Mouse (Mus musculus) kidney, adult 10 weeks (tissue): Measurements from ENCODE around the gene Znhit2. TPM values are rescaled to one million over a fixed set of nuclear protein-coding genes. Genes with fewer than 3 reads are reported as not detected.

Source experiments
- polyA plus RNA-seq: library from polyadenylated mRNA; stranded (reverse); fragments of 350-450 nt; fragmentation: Illumina TruSeq; extraction: RNeasy Lipid Tissue Mini Kit (QIAGEN cat#74804); gene quantifications from one replicate; pipeline ENCODE4 v1.2.3, GENCODE M21; 2014; ENCODE audit warnings: low read depth, low replicate concordance

The Znhit2 gene
- not detected for polyA plus RNA-seq

DNA sequence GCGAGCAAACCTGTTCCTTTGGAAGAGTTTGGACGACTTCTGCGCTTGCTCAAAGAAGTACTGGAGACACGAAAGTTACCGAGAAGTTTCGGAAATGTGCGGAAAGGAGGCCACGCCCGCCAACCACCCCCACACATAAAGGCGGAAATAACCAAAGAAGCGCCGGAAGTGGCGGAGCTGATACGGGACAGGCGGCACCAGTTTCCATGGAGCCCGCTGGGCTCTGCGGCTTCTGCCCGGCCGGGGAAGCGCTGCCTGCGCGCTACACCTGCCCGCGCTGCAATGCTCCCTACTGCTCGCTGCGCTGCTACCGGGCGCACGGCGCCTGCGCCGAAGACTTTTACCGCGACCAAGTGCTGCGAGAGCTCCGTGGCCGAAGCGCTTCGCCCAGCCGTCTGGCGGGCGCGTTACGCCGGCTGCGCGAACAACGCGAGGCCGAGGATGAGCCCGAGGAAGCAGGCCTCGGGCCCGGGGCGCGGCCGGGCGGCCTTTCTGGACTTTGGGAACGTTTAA lies at the start of gene Znhit2:
Gene Znhit2 (plus strand): TSS at position 172 of the 513 bp plus-strand sequence.

DNA sequence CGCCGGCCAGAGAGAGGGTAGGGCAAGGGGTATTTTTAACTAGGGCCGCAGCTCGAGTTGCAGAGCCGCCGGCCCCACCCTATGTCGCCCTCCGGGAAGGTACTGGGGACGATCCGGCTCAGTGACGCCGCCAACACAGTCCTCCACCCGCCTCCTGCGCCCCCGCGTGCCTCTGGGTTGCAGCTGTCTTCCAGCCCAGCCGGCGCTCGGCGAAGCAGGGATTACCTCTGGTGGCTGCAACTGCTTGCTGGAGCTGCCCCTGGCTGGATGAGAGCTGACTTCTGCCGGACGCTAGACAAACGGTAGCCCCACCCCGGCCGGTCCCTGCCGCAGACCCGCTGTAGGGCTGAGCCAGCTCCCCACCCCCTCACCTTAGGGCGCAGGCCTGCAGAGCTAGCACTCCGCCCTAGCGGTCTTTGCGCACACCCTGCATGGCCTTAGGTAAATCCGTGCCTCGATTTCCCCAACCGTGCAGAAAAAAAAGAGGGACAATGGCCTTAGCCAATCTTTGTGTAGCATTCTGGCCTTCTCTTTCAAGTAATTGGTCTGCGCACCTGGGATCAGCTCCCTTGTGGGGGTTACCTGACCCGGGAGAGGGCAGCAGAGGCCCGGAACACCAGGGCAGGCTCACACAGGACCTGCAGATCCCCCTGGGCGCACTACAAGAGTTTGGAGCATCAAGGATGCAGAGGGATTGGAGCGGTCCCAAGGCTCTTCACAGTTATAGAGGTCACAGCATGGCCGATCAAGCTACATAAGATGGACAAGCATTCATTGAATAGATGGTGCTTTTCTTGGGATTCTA lies 45.3 kb upstream of the Znhit2 start, which contains the start of gene Capn1:
Gene Capn1 (minus strand): TSS at position 387 of the 805 bp plus-strand sequence.

DNA sequence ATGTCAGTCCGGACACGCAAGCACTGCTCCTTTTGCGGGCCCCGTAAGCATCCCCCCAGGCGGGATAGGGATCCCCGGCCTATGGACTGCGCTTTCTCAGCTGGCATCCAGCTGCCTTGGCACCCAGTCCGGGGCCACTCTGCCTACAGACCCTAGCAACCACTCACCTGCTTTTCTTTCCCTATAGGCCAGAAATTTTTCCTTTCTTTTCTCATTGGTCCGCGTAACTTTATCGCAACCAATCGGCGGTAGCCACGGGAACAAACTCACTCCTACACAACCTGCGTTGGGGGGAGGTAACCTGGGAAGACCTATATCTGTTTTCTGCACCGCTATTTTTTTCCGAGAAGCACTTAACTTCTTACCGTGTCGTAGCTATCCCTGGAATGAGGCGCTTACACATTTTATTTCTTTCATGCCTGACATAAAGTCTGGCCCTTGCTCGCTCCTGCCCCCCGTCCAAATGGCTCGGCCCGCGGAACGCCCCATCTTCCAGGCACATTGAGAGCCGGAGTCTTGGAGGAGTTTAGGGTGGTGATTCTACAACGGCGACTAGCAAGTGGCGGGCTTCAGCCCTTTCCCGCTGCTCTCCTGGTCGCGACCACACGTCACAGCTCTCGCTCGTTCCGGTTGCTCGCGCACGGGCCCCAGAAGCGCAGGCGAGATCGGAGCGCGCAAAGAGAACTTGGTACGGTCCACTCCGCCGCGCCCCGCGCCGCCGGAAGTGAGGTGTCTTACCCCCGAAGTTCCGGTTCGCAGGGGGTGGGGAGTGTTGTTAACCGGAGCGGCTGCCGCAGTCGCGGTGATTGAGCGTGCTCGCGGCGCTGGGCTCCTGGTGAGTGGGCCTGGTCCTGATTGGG lies 14.5 kb upstream of the Znhit2 start, which contains the start of gene Syvn1:
Gene Syvn1 (plus strand): TSS at position 283 of the 860 bp plus-strand sequence.

DNA sequence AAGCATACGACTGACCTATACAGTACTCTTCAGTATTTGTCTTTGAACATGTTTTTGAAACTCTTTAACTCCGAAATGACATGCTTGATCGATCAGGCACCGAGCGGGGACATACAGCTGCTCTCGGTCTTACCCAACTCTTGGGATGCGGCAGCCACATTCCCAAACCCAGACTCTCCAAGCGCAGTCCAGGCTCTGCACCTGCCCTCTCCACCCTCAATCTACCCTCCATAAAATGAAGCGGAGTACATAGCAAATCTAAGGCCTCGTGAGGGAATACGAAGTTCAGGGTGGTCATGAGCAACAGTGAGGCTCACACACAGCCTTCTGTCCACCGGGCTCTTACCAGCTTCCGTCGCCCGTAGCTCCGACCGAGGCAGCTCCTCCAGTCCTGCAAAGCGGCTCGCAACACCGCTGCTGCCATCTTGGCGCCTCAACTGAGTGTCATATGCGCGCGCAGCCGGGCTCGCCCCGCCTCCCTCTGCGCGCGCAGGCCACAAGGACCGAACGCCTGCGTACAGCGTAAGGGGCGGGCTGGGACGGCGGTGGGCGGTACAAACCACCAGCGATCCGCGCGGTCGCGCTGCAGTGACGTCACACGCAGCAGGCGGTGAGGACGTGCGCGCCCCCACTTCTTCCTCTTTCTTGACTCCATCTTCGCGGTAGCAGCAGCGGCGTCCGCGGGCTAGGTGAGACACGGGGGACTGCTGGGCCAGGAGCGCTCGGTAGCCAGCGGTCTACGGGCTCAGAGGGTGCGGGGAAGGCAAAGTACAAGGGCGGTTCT lies 3.5 kb upstream of the Znhit2 start, which contains the start of the genes Mrpl49 and Fau:
Gene Mrpl49 (minus strand): TSS at position 473 of the 784 bp plus-strand sequence.
Gene Fau (plus strand): TSS at position 532 of the 784 bp plus-strand sequence.

DNA sequence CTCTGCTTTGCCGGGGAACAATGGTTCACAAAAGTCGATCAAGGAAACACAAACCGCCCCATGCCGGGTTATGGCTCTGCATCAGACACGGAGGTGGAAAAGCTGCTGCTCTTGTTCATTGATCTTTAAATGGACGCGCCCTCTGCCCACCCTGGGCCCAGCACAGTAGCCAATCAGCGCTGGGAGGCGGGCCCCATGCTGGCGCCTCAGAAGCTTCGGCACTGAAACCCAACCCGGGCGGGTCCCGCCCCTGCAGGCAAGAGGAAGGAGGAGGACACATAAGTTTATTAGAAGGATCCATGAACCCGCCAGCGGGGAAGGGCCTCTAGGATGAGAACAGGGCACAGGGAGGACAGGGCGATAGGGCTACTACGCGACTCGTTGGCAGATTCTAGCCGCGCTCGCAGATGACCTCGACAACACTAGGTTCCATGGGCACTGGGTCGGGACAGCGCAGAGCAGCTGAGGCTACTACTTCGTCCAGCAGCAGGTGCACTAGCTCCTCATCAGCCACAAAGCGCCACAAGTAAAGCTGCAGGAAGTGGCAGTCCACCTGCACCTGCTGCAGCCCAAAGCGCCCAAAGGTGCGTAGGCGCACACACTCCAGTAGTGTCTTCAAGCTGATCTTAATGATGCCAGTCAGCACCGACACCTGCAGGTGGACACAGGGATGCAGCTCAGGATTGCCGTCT lies 6.9 kb downstream of the Znhit2 start, which contains the start of gene Tm7sf2:
Gene Tm7sf2 (minus strand): TSS at position 650 of the 692 bp plus-strand sequence.

DNA sequence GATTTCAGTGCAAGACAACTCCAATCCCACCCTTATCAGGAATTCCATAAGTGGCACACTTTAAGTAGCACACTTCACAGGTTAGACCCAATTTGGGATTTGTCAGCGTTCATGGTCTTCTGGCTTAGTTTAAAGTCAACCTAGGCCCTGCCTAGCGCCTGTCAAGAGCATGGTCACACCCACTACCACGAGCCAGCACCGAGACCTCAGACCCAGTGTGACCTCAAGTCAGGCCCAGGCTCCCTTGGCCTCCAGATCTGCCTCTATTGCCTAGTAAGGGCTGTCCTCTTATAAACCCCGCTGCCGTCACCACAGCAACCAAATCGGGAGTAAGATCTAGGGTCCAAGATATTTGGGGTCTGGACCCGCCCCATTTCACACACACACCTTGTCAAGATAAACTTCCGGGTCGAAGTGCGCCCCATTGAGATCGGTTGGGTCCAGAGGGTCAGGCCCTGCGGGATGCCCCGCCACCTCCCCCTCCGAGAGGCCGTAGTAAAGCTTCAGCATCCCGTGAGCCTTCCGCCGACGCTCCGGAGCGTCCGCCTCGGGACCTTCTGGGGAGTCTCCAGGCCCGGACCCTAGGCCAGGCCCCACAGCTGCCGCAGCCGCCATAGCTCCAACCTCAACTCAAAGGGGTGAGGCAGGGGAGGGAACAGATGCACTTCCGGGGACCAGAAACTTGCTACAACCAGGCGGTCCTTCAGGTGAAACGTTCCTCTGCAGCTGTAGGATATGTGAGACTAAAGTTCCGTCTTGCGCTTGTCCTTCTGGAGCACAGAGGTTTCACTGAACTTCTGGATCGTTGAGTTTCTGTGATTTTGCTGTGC lies 15.8 kb downstream of the Znhit2 start, which contains the start of gene Vps51:
Gene Vps51 (minus strand): TSS at position 668 of the 830 bp plus-strand sequence.

DNA sequence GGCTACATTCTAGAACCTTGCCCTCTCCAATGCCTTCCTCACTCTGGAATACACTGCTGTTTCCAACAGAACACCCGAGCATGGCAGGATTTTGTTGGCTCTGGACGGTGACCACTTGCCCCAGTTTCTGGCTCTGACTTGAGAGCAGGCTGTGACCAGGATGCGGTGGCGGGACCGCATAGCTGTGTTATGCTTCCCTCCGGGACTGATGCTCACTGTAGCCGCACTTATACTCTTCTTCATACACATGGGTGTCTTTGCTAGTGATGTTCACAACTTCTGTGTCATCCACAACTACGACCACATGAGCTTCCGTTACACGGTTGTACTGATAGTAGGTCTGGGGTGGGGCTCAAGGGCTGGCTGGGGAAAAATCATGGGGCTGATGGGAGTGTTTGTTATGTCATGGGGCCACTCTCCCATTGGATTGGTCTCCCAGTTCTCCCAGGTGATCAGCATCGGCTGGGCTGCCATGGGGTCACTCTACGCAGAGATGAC lies 19.0 kb downstream of the Znhit2 start, which contains the start of gene Tmem262:
Gene Tmem262 (plus strand): TSS at position 51 of the 498 bp plus-strand sequence.

DNA sequence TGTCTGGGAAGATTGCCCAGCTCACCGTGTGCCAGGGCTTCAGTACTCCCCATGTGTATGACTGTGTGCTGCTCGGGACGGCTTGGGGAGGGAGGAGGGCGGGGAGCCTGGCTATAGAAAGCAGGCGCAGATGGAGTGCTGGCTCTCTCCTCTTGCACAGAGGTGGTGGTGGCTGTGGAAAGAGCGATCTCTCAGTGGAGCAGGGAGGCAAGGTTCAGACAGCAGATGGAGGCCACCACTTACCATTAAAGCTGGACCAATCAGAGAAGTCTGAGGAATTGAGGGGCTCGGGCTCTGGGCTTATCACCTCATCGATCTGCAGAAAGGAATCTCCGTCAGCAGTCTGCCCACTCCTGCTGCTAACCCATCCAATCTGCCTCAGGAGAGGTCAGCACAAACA lies 21.2 kb downstream of the Znhit2 start, which contains the start of gene Gm28374:
Gene Gm28374 (minus strand): TSS at position 101 of the 400 bp plus-strand sequence.

DNA sequence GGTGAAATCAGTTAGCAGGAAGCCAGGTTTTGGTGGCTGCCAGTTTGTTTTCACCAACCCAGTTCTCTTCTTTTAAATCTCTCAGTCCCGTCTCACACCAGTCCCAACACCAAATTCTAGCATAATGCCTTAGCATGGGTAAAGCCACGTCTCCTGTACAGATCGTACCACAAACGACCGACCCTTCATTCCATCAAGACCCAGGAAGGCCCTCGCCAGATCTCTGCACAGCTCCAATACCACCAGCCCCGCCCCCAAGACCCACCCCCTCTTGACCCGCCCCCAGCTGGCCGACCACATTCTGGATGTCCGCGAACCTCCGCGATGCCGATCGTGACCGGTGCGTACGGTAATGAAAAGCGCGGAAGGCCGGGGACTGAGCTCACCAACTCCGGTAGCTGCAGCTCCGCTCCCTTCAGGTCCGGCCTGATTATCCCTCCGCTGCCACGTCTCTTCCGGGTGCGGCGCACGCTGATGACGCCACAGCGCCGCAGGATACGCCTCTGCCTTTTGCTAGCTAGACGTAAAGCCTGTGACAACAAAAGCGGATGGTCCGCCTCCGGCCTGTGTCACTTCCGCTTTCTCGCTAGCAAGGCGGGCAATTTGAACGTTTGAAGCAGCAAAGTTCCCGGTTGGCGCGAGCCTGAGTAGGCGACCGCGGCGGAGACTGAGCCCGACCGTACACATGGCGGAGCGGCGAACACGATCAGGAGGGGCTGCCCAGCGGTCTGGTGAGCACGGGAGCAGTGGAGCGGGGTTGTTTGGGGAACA lies 23.7 kb downstream of the Znhit2 start, which contains the start of the genes Zfpl1 and Cdca5:
Gene Zfpl1 (minus strand): TSS at position 479 of the 771 bp plus-strand sequence.
Gene Cdca5 (plus strand): TSS at position 506 of the 771 bp plus-strand sequence.

DNA sequence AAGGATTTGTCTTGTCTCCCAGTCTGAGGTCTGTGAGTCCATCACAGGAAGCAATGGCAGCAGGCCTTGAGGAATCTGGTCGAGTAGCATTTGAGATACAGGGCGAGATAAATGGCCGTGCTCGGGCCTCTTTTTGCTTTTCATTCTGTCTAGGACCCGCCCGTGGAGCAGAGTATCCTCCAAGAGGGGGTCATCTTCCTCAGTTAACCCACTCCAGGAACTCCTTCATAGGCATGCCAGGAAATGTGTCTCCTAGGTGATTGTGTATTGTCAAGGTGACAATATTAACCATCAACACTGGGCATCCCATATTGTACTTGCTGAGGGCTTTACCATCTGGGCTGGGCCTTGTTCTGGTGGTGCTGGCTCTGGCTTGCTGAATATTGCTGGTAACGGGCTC lies 33.1 kb downstream of the Znhit2 start, which contains the start of gene AC131692.1:
Gene AC131692.1 (plus strand): TSS at position 301 of the 400 bp plus-strand sequence.

DNA sequence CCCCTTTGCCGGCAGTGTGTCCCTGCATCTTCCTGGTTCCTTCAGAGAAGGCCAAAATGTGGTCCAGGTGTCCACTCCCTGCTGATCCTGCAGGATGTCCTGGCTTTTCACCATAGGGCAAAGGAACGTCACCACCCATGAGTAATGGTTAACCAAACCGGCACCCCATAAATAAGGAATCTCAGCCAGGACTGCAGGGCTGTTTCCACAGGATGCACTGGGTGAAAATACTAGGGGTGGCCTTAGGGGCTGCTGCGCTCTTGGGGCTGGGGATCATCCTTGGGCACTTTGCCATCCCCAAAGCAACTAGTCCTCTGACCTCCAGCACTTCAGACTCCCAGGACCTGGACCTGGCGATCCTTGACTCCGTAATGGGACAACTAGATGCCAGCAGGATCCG lies 44.6 kb downstream of the Znhit2 start, which contains the start of gene Naaladl1:
Gene Naaladl1 (plus strand): TSS at position 197 of the 400 bp plus-strand sequence.

Other genes with a start within 250 kb of the Znhit2 start
- gene Frmd8, start 185.9 kb upstream of the Znhit2 start, polyA plus RNA-seq = 2.8 TPM
- 4.5 TPM for gene Slc25a45, start 183.4 kb upstream of the Znhit2 start, polyA plus RNA-seq
- gene Tigd3, start 167.0 kb upstream of the Znhit2 start, polyA plus RNA-seq = 0.20 TPM
- gene Dpf2, start 148.2 kb upstream of the Znhit2 start, polyA plus RNA-seq = 5.4 TPM
- gene Cdc42ep2, start 136.4 kb upstream of the Znhit2 start, polyA plus RNA-seq = 1.9 TPM
- gene Pola2, start 97.0 kb upstream of the Znhit2 start, polyA plus RNA-seq = 2.4 TPM
- not detected for gene Slc22a20, start 75.0 kb upstream of the Znhit2 start, polyA plus RNA-seq
- gene Capn1, start 45.3 kb upstream of the Znhit2 start, polyA plus RNA-seq = 1.3 TPM
- gene Syvn1, start 14.6 kb upstream of the Znhit2 start, polyA plus RNA-seq = 0.77 TPM
- gene Mrpl49, start 3.4 kb upstream of the Znhit2 start, polyA plus RNA-seq = 41.8 TPM
- gene Fau, start 3.3 kb upstream of the Znhit2 start, polyA plus RNA-seq = 5.1 TPM
- gene Tm7sf2, start 7.2 kb downstream of the Znhit2 start, polyA plus RNA-seq = 0.93 TPM
- gene Vps51, start 16.0 kb downstream of the Znhit2 start, polyA plus RNA-seq = 8.9 TPM
- gene Tmem262, start 18.8 kb downstream of the Znhit2 start, polyA plus RNA-seq = not detected
- not detected for gene Gm28374, start 21.1 kb downstream of the Znhit2 start, polyA plus RNA-seq
- not detected for gene Zfpl1, start 23.8 kb downstream of the Znhit2 start, polyA plus RNA-seq
- 0.24 TPM for gene Cdca5, start 23.8 kb downstream of the Znhit2 start, polyA plus RNA-seq
- gene AC131692.1, start 33.2 kb downstream of the Znhit2 start, polyA plus RNA-seq = not detected
- not detected for gene Naaladl1, start 44.6 kb downstream of the Znhit2 start, polyA plus RNA-seq
- not detected for gene Sac3d1, start 57.5 kb downstream of the Znhit2 start, polyA plus RNA-seq
- gene Snx15, start 67.1 kb downstream of the Znhit2 start, polyA plus RNA-seq = 3.0 TPM
- gene Batf2, start 79.8 kb downstream of the Znhit2 start, polyA plus RNA-seq = not detected
- 0.49 TPM for gene Arl2, start 80.4 kb downstream of the Znhit2 start, polyA plus RNA-seq
- gene Majin, start 123.2 kb downstream of the Znhit2 start, polyA plus RNA-seq = not detected
- gene Gpha2, start 165.2 kb downstream of the Znhit2 start, polyA plus RNA-seq = not detected
- gene Ppp2r5b, start 174.7 kb downstream of the Znhit2 start, polyA plus RNA-seq = 0.57 TPM
- gene Atg2a, start 180.5 kb downstream of the Znhit2 start, polyA plus RNA-seq = not detected
- 15.1 TPM for gene Ehd1, start 215.5 kb downstream of the Znhit2 start, polyA plus RNA-seq
- 3.2 TPM for gene Cdc42bpg, start 245.3 kb downstream of the Znhit2 start, polyA plus RNA-seq